Mouse (Mus musculus): ENCODE measurements around the gene Naxe. TPM values are rescaled to one million over a fixed set of nuclear protein-coding genes. Genes with fewer than 3 reads are reported as not detected.

The Naxe gene
- polyA plus RNA-seq, 1 experiment from 2014 or later: 178 TPM

- peaks cover 34% of the 10 kb centered on the region for H3K27me3 ChIP-seq (replicated peaks; ENCODE audit: control insufficient read depth, insufficient read depth, low read length)
- H3K4me2 ChIP-seq (ENCODE audit: low read depth, low read length): no peak overlapping the region
- H3K36me3 ChIP-seq (ENCODE audit: control insufficient read depth, insufficient read depth, low read length): no peaks in the 10 kb centered on the region
- WGBS: 46% methylated on average over 5 of the region's 5 CpGs
- ATAC-seq: no peak
- H3K9me3 ChIP-seq (ENCODE audit: control insufficient read depth, low read length): peaks cover 3% of the 10 kb centered on the region; the same call in 1 of the 2 replicates
- H3K4me3 ChIP-seq (ENCODE audit: low read length): no peak overlapping the region
- H3K27ac ChIP-seq (ENCODE audit: low read length): no peak overlapping the region
- H3K4me1 ChIP-seq (ENCODE audit: control insufficient read depth, insufficient read depth, low read length): no peaks in the 10 kb centered on the region
- H3K9ac ChIP-seq (ENCODE audit: low read depth, low read length): no peak overlapping the region
Observed at GRCm38 (mm10) chr3:88033506-88033905, 24.8 kb downstream of the Naxe start.

GRCm38 (mm10) chr3:88030608-88031395, 27.5 kb downstream of the Naxe start:
- Histone ChIP-seq H3K9me3 (ENCODE audit: control insufficient read depth, low read length) (peaks cover 8% of the 10 kb centered on the region; the same call in 1 of the 2 replicates), H3K36me3 (ENCODE audit: control insufficient read depth, insufficient read depth, low read length) (no peaks in the 10 kb centered on the region), H3K27ac (ENCODE audit: low read length) (no peak overlapping the region), H3K4me3 (ENCODE audit: low read length) (no peak overlapping the region), H3K9ac (ENCODE audit: low read depth, low read length) (no peak overlapping the region), H3K4me2 (ENCODE audit: low read depth, low read length) (no peak overlapping the region), H3K4me1 (ENCODE audit: control insufficient read depth, insufficient read depth, low read length) (no peaks in the 10 kb centered on the region), H3K27me3 (replicated peaks; ENCODE audit: control insufficient read depth, insufficient read depth, low read length) (peaks cover 38% of the 10 kb centered on the region)
- no peak for ATAC-seq
- WGBS: 14% methylated on average over 19 of the region's 19 CpGs

GRCm38 (mm10) chr3:88027434-88028186, 30.7 kb downstream of the Naxe start, which contains the start of gene Hapln2:
Gene Hapln2, minus strand, starts transcription at chr3:88027583.
- H3K27me3 ChIP-seq (replicated peaks; ENCODE audit: control insufficient read depth, insufficient read depth, low read length): peaks cover 59% of the 10 kb centered on the region

GRCm38 (mm10) chr3:88026823-88027222, 31.5 kb downstream of the Naxe start:
- H3K36me3 ChIP-seq (ENCODE audit: control insufficient read depth, insufficient read depth, low read length): no peaks in the 10 kb centered on the region
- H3K9ac ChIP-seq (ENCODE audit: low read depth, low read length): no peak overlapping the region
- peaks cover 5% of the 10 kb centered on the region; the same call in 1 of the 2 replicates for H3K9me3 ChIP-seq (ENCODE audit: control insufficient read depth, low read length)
- no peak for ATAC-seq
- no peak overlapping the region for H3K4me2 ChIP-seq (ENCODE audit: low read depth, low read length)
- peaks cover 59% of the 10 kb centered on the region for H3K27me3 ChIP-seq (replicated peaks; ENCODE audit: control insufficient read depth, insufficient read depth, low read length)
- H3K4me1 ChIP-seq (ENCODE audit: control insufficient read depth, insufficient read depth, low read length): peaks cover 14% of the 10 kb centered on the region
- H3K4me3 ChIP-seq (ENCODE audit: low read length): no peak overlapping the region
- 64% methylated on average over 7 of the region's 7 CpGs for WGBS
- no peak overlapping the region for H3K27ac ChIP-seq (ENCODE audit: low read length)

More at GRCm38 (mm10) chr3:88027434-88028186, 30.7 kb downstream of the Naxe start, which contains the start of gene Hapln2:
- Histone ChIP-seq H3K4me1 (ENCODE audit: control insufficient read depth, insufficient read depth, low read length) (peaks cover 11% of the 10 kb centered on the region), H3K27ac (ENCODE audit: low read length) (no peak within 1 kb of the TSS), H3K9ac (ENCODE audit: low read depth, low read length) (no peak within 1 kb of the TSS), H3K4me3 (ENCODE audit: low read length) (no peak within 1 kb of the TSS), H3K36me3 (ENCODE audit: control insufficient read depth, insufficient read depth, low read length) (no peaks in the 10 kb centered on the region), H3K9me3 (ENCODE audit: control insufficient read depth, low read length) (peaks cover 5% of the 10 kb centered on the region; the same call in 1 of the 2 replicates), H3K4me2 (ENCODE audit: low read depth, low read length) (no peak within 1 kb of the TSS)
- ATAC-seq: no peak
- WGBS: 53% methylated on average over 5 of the region's 5 CpGs

- Histone ChIP-seq H3K9me3 (ENCODE audit: control insufficient read depth, low read length) (peaks cover 5% of the 10 kb centered on the region; the same call in 1 of the 2 replicates), H3K27ac (ENCODE audit: low read length) (no peak overlapping the region), H3K4me3 (ENCODE audit: low read length) (peak overlapping the region; percentile 69), H3K9ac (ENCODE audit: low read depth, low read length) (peak overlapping the region; percentile 56), H3K27me3 (replicated peaks; ENCODE audit: control insufficient read depth, insufficient read depth, low read length) (peaks cover 49% of the 10 kb centered on the region), H3K36me3 (ENCODE audit: control insufficient read depth, insufficient read depth, low read length) (no peaks in the 10 kb centered on the region), H3K4me1 (ENCODE audit: control insufficient read depth, insufficient read depth, low read length) (peaks cover 14% of the 10 kb centered on the region), H3K4me2 (ENCODE audit: low read depth, low read length) (peak overlapping the region; percentile 100)
- peak; percentile 66; the same call in 1 of the 2 replicates for ATAC-seq
- under 1% methylated on average over 81 of the region's 81 CpGs for WGBS
Observed at GRCm38 (mm10) chr3:88023192-88024074, 34.9 kb downstream of the Naxe start.

GRCm38 (mm10) chr3:88022322-88023191, 35.7 kb downstream of the Naxe start:
- peaks cover 52% of the 10 kb centered on the region for H3K27me3 ChIP-seq (replicated peaks; ENCODE audit: control insufficient read depth, insufficient read depth, low read length)
- H3K4me3 ChIP-seq (ENCODE audit: low read length): peak overlapping the region; percentile 69
- peak; percentile 96 for ATAC-seq
- peak overlapping the region; percentile 56 for H3K9ac ChIP-seq (ENCODE audit: low read depth, low read length)
- peaks cover 14% of the 10 kb centered on the region for H3K4me1 ChIP-seq (ENCODE audit: control insufficient read depth, insufficient read depth, low read length)
- H3K36me3 ChIP-seq (ENCODE audit: control insufficient read depth, insufficient read depth, low read length): no peaks in the 10 kb centered on the region
- H3K4me2 ChIP-seq (ENCODE audit: low read depth, low read length): peak overlapping the region; percentile 100
- H3K9me3 ChIP-seq (ENCODE audit: control insufficient read depth, low read length): no peaks in the 10 kb centered on the region
- 1% methylated on average over 66 of the region's 66 CpGs for WGBS
- H3K27ac ChIP-seq (ENCODE audit: low read length): no peak overlapping the region

- no peaks in the 10 kb centered on the region for H3K36me3 ChIP-seq (ENCODE audit: control insufficient read depth, insufficient read depth, low read length)
- H3K9ac ChIP-seq (ENCODE audit: low read depth, low read length): no peak overlapping the region
- no peak overlapping the region for H3K27ac ChIP-seq (ENCODE audit: low read length)
- H3K4me1 ChIP-seq (ENCODE audit: control insufficient read depth, insufficient read depth, low read length): no peaks in the 10 kb centered on the region
- no peak overlapping the region for H3K4me2 ChIP-seq (ENCODE audit: low read depth, low read length)
- H3K27me3 ChIP-seq (replicated peaks; ENCODE audit: control insufficient read depth, insufficient read depth, low read length): peaks cover 2% of the 10 kb centered on the region; the same call in 1 of the 2 replicates
- H3K9me3 ChIP-seq (ENCODE audit: control insufficient read depth, low read length): 0 out of 2 replicates have a peak, but pooled peaks cover 3% of the 10 kb centered on the region
- no peak for ATAC-seq
- no peak overlapping the region for H3K4me3 ChIP-seq (ENCODE audit: low read length)
- WGBS: 7% methylated on average over 6 of the region's 6 CpGs
Observed at GRCm38 (mm10) chr3:88010634-88011265, 47.5 kb downstream of the Naxe start.

Data from intestine, embryonic 16.5 days (tissue).